Mouse (Mus musculus): ENCODE data around the gene Dcbld2. TPM values are rescaled to one million over a fixed set of nuclear protein-coding genes. Genes with fewer than 3 reads are reported as not detected.

Gene Dcbld2
- polyA plus RNA-seq, 1 experiment from 2014 or later = 5.9 TPM

- H3K4me3 ChIP-seq (replicated peaks) = peak overlapping the region; percentile 89
- H3K27ac ChIP-seq = no peak overlapping the region
Measured at GRCm38 (mm10) chr16:58409825-58410224, 1.6 kb downstream of the Dcbld2 start.

GRCm38 (mm10) chr16:58414801-58415200 is 6.6 kb downstream of the Dcbld2 start:
- Histone ChIP-seq H3K9ac (no peak overlapping the region), H3K36me3 (no peaks in the 10 kb centered on the region), H3K27ac (no peak overlapping the region), H3K27me3 (replicated peaks) (no peaks in the 10 kb centered on the region), H3K4me2 (replicated peaks) (no peak overlapping the region), H3K4me3 (replicated peaks) (no peak overlapping the region), H3K9me3 (no peaks in the 10 kb centered on the region), H3K4me1 (replicated peaks) (peaks cover 5% of the 10 kb centered on the region; the same call in 1 of the 2 replicates)
- 89% methylated on average over 4 of the region's 4 CpGs for WGBS
- ATAC-seq = no peak

More at GRCm38 (mm10) chr16:58409825-58410224, 1.6 kb downstream of the Dcbld2 start:
- Histone ChIP-seq H3K9ac (peak overlapping the region; percentile 81), H3K4me2 (replicated peaks) (peak overlapping the region; percentile 83), H3K36me3 (no peaks in the 10 kb centered on the region), H3K27me3 (replicated peaks) (no peaks in the 10 kb centered on the region), H3K9me3 (no peaks in the 10 kb centered on the region), H3K4me1 (replicated peaks) (peaks cover 5% of the 10 kb centered on the region; the same call in 1 of the 2 replicates)
- ATAC-seq = no peak
- WGBS = 40% methylated on average over 7 of the region's 7 CpGs

GRCm38 (mm10) chr16:58415500-58415899 is 7.3 kb downstream of the Dcbld2 start:
- 92% methylated on average over 2 of the region's 2 CpGs for WGBS
- no peak overlapping the region for H3K4me2 ChIP-seq (replicated peaks)
- H3K4me1 ChIP-seq (replicated peaks) = peaks cover 5% of the 10 kb centered on the region; the same call in 1 of the 2 replicates
- H3K9me3 ChIP-seq = no peaks in the 10 kb centered on the region
- no peaks in the 10 kb centered on the region for H3K36me3 ChIP-seq
- H3K4me3 ChIP-seq (replicated peaks) = no peak overlapping the region
- H3K27me3 ChIP-seq (replicated peaks) = no peaks in the 10 kb centered on the region
- no peak overlapping the region for H3K9ac ChIP-seq
- no peak for ATAC-seq
- no peak overlapping the region for H3K27ac ChIP-seq

GRCm38 (mm10) chr16:58421696-58422354 is 13.6 kb downstream of the Dcbld2 start:
- Histone ChIP-seq H3K27me3 (replicated peaks) (no peaks in the 10 kb centered on the region), H3K4me2 (replicated peaks) (no peak overlapping the region), H3K4me1 (replicated peaks) (0 out of 2 replicates have a peak, but pooled peaks cover 5% of the 10 kb centered on the region), H3K9ac (no peak overlapping the region), H3K4me3 (replicated peaks) (no peak overlapping the region), H3K27ac (peak overlapping the region; percentile 1; the same call in 1 of the 2 replicates), H3K9me3 (no peaks in the 10 kb centered on the region), H3K36me3 (no peaks in the 10 kb centered on the region)
- ATAC-seq = peak; percentile 77
- WGBS = 35% methylated on average over 11 of the region's 11 CpGs

- Histone ChIP-seq H3K9ac (no peak overlapping the region), H3K4me3 (replicated peaks) (no peak overlapping the region), H3K4me2 (replicated peaks) (no peak overlapping the region), H3K4me1 (replicated peaks) (no peaks in the 10 kb centered on the region), H3K36me3 (0 out of 2 replicates have a peak, but pooled peaks cover 1% of the 10 kb centered on the region), H3K27me3 (replicated peaks) (no peaks in the 10 kb centered on the region), H3K9me3 (no peaks in the 10 kb centered on the region), H3K27ac (no peak overlapping the region)
- ATAC-seq = no peak
- WGBS = 73% methylated on average over 7 of the region's 7 CpGs
Measured at GRCm38 (mm10) chr16:58430246-58430645, 22.0 kb downstream of the Dcbld2 start.

GRCm38 (mm10) chr16:58432384-58432783 is 24.1 kb downstream of the Dcbld2 start:
- no peak overlapping the region for H3K9ac ChIP-seq
- 96% methylated on average over 1 of the region's 1 CpGs for WGBS
- H3K27ac ChIP-seq = no peak overlapping the region
- no peaks in the 10 kb centered on the region for H3K9me3 ChIP-seq
- no peak for ATAC-seq
- H3K4me2 ChIP-seq (replicated peaks) = no peak overlapping the region
- H3K36me3 ChIP-seq = 0 out of 2 replicates have a peak, but pooled peaks cover 9% of the 10 kb centered on the region
- no peaks in the 10 kb centered on the region for H3K27me3 ChIP-seq (replicated peaks)
- H3K4me3 ChIP-seq (replicated peaks) = no peak overlapping the region
- no peaks in the 10 kb centered on the region for H3K4me1 ChIP-seq (replicated peaks)

GRCm38 (mm10) chr16:58444735-58445134 is 36.5 kb downstream of the Dcbld2 start:
- no peak overlapping the region for H3K4me2 ChIP-seq (replicated peaks)
- H3K4me3 ChIP-seq (replicated peaks) = no peak overlapping the region
- 70% methylated on average over 6 of the region's 6 CpGs for WGBS
- H3K27ac ChIP-seq = no peak overlapping the region
- peaks cover 2% of the 10 kb centered on the region; the same call in 1 of the 2 replicates for H3K36me3 ChIP-seq
- H3K9me3 ChIP-seq = no peaks in the 10 kb centered on the region
- H3K4me1 ChIP-seq (replicated peaks) = no peaks in the 10 kb centered on the region
- H3K9ac ChIP-seq = no peak overlapping the region
- H3K27me3 ChIP-seq (replicated peaks) = no peaks in the 10 kb centered on the region
- ATAC-seq = no peak

GRCm38 (mm10) chr16:58446281-58447259 is 38.3 kb downstream of the Dcbld2 start:
- Histone ChIP-seq H3K4me3 (replicated peaks) (no peak overlapping the region), H3K9ac (no peak overlapping the region), H3K27ac (no peak overlapping the region), H3K36me3 (peaks cover 2% of the 10 kb centered on the region; the same call in 1 of the 2 replicates), H3K27me3 (replicated peaks) (no peaks in the 10 kb centered on the region), H3K4me2 (replicated peaks) (no peak overlapping the region), H3K9me3 (no peaks in the 10 kb centered on the region), H3K4me1 (replicated peaks) (no peaks in the 10 kb centered on the region)
- 80% methylated on average over 4 of the region's 4 CpGs for WGBS
- ATAC-seq = no peak

- Histone ChIP-seq H3K4me3 (replicated peaks) (no peak overlapping the region), H3K4me1 (replicated peaks) (no peaks in the 10 kb centered on the region), H3K9ac (no peak overlapping the region), H3K4me2 (replicated peaks) (no peak overlapping the region), H3K27ac (no peak overlapping the region), H3K36me3 (peaks cover 2% of the 10 kb centered on the region; the same call in 1 of the 2 replicates), H3K9me3 (no peaks in the 10 kb centered on the region), H3K27me3 (replicated peaks) (no peaks in the 10 kb centered on the region)
- no peak for ATAC-seq
- 86% methylated on average over 4 of the region's 4 CpGs for WGBS
Measured at GRCm38 (mm10) chr16:58449073-58449472, 40.8 kb downstream of the Dcbld2 start.

GRCm38 (mm10) chr16:58450648-58451047 is 42.4 kb downstream of the Dcbld2 start:
- peaks cover 2% of the 10 kb centered on the region; the same call in 1 of the 2 replicates for H3K36me3 ChIP-seq
- H3K4me3 ChIP-seq (replicated peaks) = no peak overlapping the region
- no peak overlapping the region for H3K4me2 ChIP-seq (replicated peaks)
- no peaks in the 10 kb centered on the region for H3K27me3 ChIP-seq (replicated peaks)
- H3K27ac ChIP-seq = no peak overlapping the region
- ATAC-seq = no peak
- H3K4me1 ChIP-seq (replicated peaks) = no peaks in the 10 kb centered on the region
- no peaks in the 10 kb centered on the region for H3K9me3 ChIP-seq
- 77% methylated on average over 6 of the region's 6 CpGs for WGBS
- no peak overlapping the region for H3K9ac ChIP-seq

- H3K36me3 ChIP-seq = 0 out of 2 replicates have a peak, but pooled peaks cover 2% of the 10 kb centered on the region
- H3K4me2 ChIP-seq (replicated peaks) = no peak overlapping the region
- no peaks in the 10 kb centered on the region for H3K4me1 ChIP-seq (replicated peaks)
- ATAC-seq = no peak
- H3K27me3 ChIP-seq (replicated peaks) = no peaks in the 10 kb centered on the region
- no peak overlapping the region for H3K4me3 ChIP-seq (replicated peaks)
- no peak overlapping the region for H3K27ac ChIP-seq
- 94% methylated on average over 5 of the region's 5 CpGs for WGBS
- H3K9me3 ChIP-seq = no peaks in the 10 kb centered on the region
- no peak overlapping the region for H3K9ac ChIP-seq
Measured at GRCm38 (mm10) chr16:58451647-58452046, 43.4 kb downstream of the Dcbld2 start.

- Histone ChIP-seq H3K36me3 (no peaks in the 10 kb centered on the region), H3K4me2 (replicated peaks) (no peak overlapping the region), H3K4me3 (replicated peaks) (no peak overlapping the region), H3K27ac (no peak overlapping the region), H3K9me3 (no peaks in the 10 kb centered on the region), H3K27me3 (replicated peaks) (no peaks in the 10 kb centered on the region), H3K4me1 (replicated peaks) (no peaks in the 10 kb centered on the region), H3K9ac (no peak overlapping the region)
- no peak for ATAC-seq
- 75% methylated on average over 3 of the region's 3 CpGs for WGBS
Measured at GRCm38 (mm10) chr16:58453138-58453537, 44.9 kb downstream of the Dcbld2 start.
